Mouse (Mus musculus): ENCODE measurements around the gene Slc38a11. TPM values are rescaled to one million over a fixed set of nuclear protein-coding genes. Genes with fewer than 3 reads are reported as not detected.

Gene Slc38a11
- 0.25 TPM in 1 of 2 replicates, not detected in the other for polyA plus RNA-seq (2015; fragmentation: Nextera tagmentation; extraction: Ambion mirVana)

DNA sequence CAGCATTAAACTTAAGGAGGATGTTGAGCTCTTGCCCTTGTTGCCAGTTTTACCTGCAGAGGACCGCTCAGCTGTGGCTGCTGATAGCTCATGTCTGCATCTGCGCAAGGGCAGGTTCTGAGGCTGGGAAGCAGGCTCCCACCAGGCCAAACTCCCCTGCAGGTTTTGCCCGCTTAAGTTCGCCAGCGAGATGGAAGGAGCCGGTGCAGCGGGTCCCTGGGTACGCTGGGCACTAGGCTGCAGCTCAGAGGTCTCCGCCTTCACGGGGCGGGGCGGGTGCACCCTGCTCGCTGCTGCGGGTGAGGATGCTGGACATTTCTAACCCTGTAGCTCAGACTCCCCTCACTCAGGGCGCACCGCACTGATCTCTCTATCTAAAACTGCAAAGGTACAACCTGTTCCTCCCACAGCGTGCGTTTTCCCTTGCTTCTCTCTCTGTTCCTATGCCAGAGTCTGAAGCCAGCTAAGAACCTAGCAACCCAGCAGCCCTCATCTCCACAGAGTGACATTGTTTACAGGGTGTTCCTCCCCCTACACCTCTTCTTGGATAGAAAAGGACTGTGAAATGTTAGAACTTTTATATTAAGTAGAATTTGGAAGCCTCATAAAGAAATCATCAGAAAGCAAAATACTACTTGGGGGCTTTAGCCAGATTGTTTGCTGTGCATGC, at the start of gene Slc38a11:
TSS of gene Slc38a11 (minus strand) at position 207 of the 670 bp plus-strand sequence.
- H3K9ac ChIP-seq (ENCODE audit: low read length), result no peak within 1 kb of the TSS; the same call in 1 of the 2 replicates
- H3K4me2 ChIP-seq (ENCODE audit: low read depth, low read length), result peak within 1 kb of the TSS; percentile 19; the same call in 1 of the 2 replicates
- H3K36me3 ChIP-seq (ENCODE audit: control insufficient read depth, insufficient read depth, low read length), result no peaks in the 10 kb centered on the region

DNA sequence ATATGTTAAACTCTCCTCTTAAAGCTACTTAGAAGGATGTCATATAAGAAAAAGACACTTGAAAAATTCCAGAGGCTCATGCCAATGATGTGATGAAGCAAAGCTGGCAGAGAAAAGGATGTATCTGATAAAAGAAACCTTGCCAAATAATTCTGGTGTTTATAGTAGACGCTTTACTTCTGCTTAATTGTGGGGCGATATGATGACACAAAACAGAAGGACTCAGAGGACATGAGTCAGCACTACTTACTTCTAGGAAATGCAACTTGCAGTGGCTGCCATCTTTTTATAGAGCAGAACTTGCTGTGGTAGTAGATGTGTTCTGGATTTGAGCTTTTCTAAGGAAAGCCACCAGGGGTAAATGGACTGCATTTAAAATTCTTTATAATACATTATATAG, 43.3 kb upstream of the Slc38a11 start:
- no peak overlapping the region for H3K9ac ChIP-seq (ENCODE audit: low read length)
- H3K4me3 ChIP-seq (ENCODE audit: low read length), result no peak overlapping the region
- no peaks in the 10 kb centered on the region for H3K9me3 ChIP-seq (ENCODE audit: control insufficient read depth, low read length)
- H3K27me3 ChIP-seq (ENCODE audit: control insufficient read depth, insufficient read depth, low read depth, low read length), result no peaks in the 10 kb centered on the region
- H3K4me1 ChIP-seq (replicated peaks; ENCODE audit: control insufficient read depth, insufficient read depth, low read length), result no peaks in the 10 kb centered on the region
- no peaks in the 10 kb centered on the region for H3K36me3 ChIP-seq (ENCODE audit: control insufficient read depth, insufficient read depth, low read length)
- H3K4me2 ChIP-seq (ENCODE audit: low read depth, low read length), result no peak overlapping the region
- ATAC-seq (ENCODE audit: low read depth), result peak; percentile 78
- no peak overlapping the region for H3K27ac ChIP-seq (ENCODE audit: low read length)
- 33% methylated on average over 2 of the region's 2 CpGs for WGBS

More for the DNA sequence above, at the start of gene Slc38a11:
- WGBS, result 3% methylated on average over 18 of the region's 18 CpGs
- Histone ChIP-seq H3K27me3 (ENCODE audit: control insufficient read depth, insufficient read depth, low read depth, low read length) (no peaks in the 10 kb centered on the region; the same call in 1 of the 2 replicates), H3K9me3 (ENCODE audit: control insufficient read depth, low read length) (no peaks in the 10 kb centered on the region), H3K27ac (ENCODE audit: low read length) (no peak within 1 kb of the TSS), H3K4me3 (ENCODE audit: low read length) (peak within 1 kb of the TSS; percentile 6; the same call in 1 of the 2 replicates), H3K4me1 (replicated peaks; ENCODE audit: control insufficient read depth, insufficient read depth, low read length) (peaks cover 4% of the 10 kb centered on the region; the same call in 1 of the 2 replicates)
- peak; percentile 56; the same call in 1 of the 2 replicates for ATAC-seq (ENCODE audit: low read depth)

DNA sequence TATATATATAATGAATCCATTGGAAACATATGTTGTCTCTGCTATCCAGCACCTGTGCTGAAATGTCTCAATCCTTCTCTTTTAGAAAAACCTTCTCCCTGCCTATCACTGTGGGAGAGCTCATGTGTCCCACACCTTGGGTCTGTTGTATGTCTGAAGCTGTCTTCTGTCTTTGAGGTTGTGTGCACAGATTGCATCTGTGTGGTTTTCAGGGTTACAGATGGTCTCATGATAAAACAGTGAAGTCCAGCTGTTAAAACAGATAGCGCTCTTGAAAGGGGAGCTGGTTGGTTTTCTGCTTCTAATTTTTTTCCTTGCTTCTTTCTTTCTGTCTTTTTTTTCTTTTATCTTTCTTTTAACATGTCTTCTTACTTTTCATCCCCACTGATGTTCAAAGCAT, 41.6 kb upstream of the Slc38a11 start:
- Histone ChIP-seq H3K36me3 (ENCODE audit: control insufficient read depth, insufficient read depth, low read length) (no peaks in the 10 kb centered on the region), H3K4me3 (ENCODE audit: low read length) (no peak overlapping the region), H3K27ac (ENCODE audit: low read length) (no peak overlapping the region), H3K4me2 (ENCODE audit: low read depth, low read length) (no peak overlapping the region), H3K9me3 (ENCODE audit: control insufficient read depth, low read length) (no peaks in the 10 kb centered on the region), H3K27me3 (ENCODE audit: control insufficient read depth, insufficient read depth, low read depth, low read length) (no peaks in the 10 kb centered on the region), H3K9ac (ENCODE audit: low read length) (no peak overlapping the region), H3K4me1 (replicated peaks; ENCODE audit: control insufficient read depth, insufficient read depth, low read length) (no peaks in the 10 kb centered on the region)
- no peak for ATAC-seq (ENCODE audit: low read depth)
- 87% methylated on average over 1 of the region's 1 CpGs for WGBS

DNA sequence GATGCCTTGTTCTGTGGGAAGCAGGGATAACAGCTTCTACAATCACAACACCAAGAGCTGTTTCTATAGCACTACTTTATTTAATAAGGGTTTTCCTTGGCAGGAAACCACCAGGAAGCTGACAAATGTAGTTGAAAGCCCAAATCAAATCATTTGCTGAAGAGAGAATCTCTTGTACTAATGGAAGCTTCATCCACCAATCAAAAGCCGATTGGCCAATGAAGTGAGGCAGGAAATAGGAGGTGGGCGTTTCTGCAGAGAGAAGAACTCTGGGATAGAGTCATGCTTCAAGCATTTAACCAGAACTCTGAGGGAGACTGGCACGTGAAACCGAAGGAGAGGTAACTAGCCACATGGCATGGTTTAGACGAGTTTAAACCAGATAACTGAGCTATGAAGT, 38.2 kb upstream of the Slc38a11 start:
- Histone ChIP-seq H3K4me1 (replicated peaks; ENCODE audit: control insufficient read depth, insufficient read depth, low read length) (no peaks in the 10 kb centered on the region), H3K27me3 (ENCODE audit: control insufficient read depth, insufficient read depth, low read depth, low read length) (no peaks in the 10 kb centered on the region), H3K9ac (ENCODE audit: low read length) (no peak overlapping the region), H3K4me3 (ENCODE audit: low read length) (no peak overlapping the region), H3K27ac (ENCODE audit: low read length) (no peak overlapping the region), H3K36me3 (ENCODE audit: control insufficient read depth, insufficient read depth, low read length) (no peaks in the 10 kb centered on the region), H3K9me3 (ENCODE audit: control insufficient read depth, low read length) (no peaks in the 10 kb centered on the region), H3K4me2 (ENCODE audit: low read depth, low read length) (no peak overlapping the region)
- no peak for ATAC-seq (ENCODE audit: low read depth)
- WGBS, result 77% methylated on average over 5 of the region's 5 CpGs

DNA sequence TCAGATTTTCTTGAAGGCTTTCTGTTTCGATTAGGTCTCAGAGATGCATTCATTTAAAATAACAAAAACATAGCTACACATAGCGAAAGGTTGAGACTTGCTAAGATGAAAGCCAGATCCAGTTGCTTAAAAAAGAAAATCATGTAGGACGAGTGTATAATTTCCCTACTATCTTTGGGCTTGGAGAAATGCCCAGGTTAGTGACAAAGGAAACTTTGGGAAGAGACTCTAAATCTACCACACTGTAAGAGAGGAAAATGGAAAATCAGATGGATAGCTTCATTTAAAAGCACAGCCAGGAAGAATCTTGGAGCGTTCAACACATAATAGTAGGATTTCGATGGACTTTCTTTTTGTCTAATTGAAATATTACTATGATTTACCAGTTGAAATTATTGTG, 36.1 kb upstream of the Slc38a11 start:
- WGBS, result 73% methylated on average over 5 of the region's 5 CpGs
- H3K4me2 ChIP-seq (ENCODE audit: low read depth, low read length), result no peak overlapping the region
- ATAC-seq (ENCODE audit: low read depth), result no peak

DNA sequence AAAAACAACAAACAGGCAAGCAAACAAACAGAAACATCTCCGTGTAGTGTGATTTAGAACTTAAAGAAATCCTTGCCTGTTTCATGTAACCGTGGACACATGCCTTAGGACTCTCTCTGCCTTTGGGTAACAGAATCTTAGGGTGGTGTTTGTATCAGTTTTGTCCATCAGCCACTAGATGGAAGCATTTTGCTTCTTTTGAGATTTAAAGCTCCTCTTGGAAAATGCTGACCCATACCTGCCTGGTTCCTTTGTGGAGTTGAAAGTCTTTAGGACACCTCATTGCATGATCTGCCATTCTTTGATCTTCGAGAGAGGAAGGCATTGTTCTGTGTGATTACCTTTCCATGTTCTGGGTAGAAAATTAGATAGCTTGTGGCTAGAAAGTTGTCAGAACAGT, 32.3 kb upstream of the Slc38a11 start:
- H3K9me3 ChIP-seq (ENCODE audit: control insufficient read depth, low read length), result no peaks in the 10 kb centered on the region
- H3K27me3 ChIP-seq (ENCODE audit: control insufficient read depth, insufficient read depth, low read depth, low read length), result no peaks in the 10 kb centered on the region
- 15% methylated on average over 3 of the region's 3 CpGs for WGBS
- H3K4me1 ChIP-seq (replicated peaks; ENCODE audit: control insufficient read depth, insufficient read depth, low read length), result no peaks in the 10 kb centered on the region
- no peak overlapping the region for H3K4me3 ChIP-seq (ENCODE audit: low read length)
- H3K9ac ChIP-seq (ENCODE audit: low read length), result no peak overlapping the region
- no peak for ATAC-seq (ENCODE audit: low read depth)
- H3K27ac ChIP-seq (ENCODE audit: low read length), result no peak overlapping the region
- no peak overlapping the region for H3K4me2 ChIP-seq (ENCODE audit: low read depth, low read length)
- H3K36me3 ChIP-seq (ENCODE audit: control insufficient read depth, insufficient read depth, low read length), result no peaks in the 10 kb centered on the region

More for the DNA sequence above, 36.1 kb upstream of the Slc38a11 start:
- H3K27ac ChIP-seq (ENCODE audit: low read length), result no peak overlapping the region
- no peaks in the 10 kb centered on the region for H3K4me1 ChIP-seq (replicated peaks; ENCODE audit: control insufficient read depth, insufficient read depth, low read length)
- no peak overlapping the region for H3K9ac ChIP-seq (ENCODE audit: low read length)
- no peaks in the 10 kb centered on the region for H3K27me3 ChIP-seq (ENCODE audit: control insufficient read depth, insufficient read depth, low read depth, low read length)
- no peaks in the 10 kb centered on the region for H3K36me3 ChIP-seq (ENCODE audit: control insufficient read depth, insufficient read depth, low read length)
- no peaks in the 10 kb centered on the region for H3K9me3 ChIP-seq (ENCODE audit: control insufficient read depth, low read length)
- H3K4me3 ChIP-seq (ENCODE audit: low read length), result no peak overlapping the region

DNA sequence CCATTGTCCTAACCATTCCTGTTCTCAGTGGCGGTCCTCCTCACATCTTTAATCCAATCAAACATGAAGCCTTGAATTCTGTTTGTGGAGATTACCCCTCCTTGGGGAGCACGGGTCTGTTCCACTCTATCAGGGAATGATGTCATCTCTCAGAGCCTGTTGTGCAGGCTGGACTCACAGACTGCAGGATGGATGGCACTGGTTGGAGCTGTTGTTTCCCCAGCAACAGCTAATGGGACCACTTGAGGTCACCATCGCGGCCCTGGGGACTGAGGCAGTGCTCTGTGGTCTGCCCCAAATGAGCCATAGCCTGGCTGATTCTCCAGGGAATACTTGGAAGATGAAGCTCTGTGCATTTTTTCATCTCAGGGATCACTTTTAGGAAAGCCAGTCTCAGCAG, 29.2 kb upstream of the Slc38a11 start:
- Histone ChIP-seq H3K4me2 (ENCODE audit: low read depth, low read length) (no peak overlapping the region), H3K9ac (ENCODE audit: low read length) (no peak overlapping the region), H3K9me3 (ENCODE audit: control insufficient read depth, low read length) (no peaks in the 10 kb centered on the region), H3K4me1 (replicated peaks; ENCODE audit: control insufficient read depth, insufficient read depth, low read length) (no peaks in the 10 kb centered on the region), H3K4me3 (ENCODE audit: low read length) (no peak overlapping the region), H3K27ac (ENCODE audit: low read length) (no peak overlapping the region), H3K36me3 (ENCODE audit: control insufficient read depth, insufficient read depth, low read length) (no peaks in the 10 kb centered on the region), H3K27me3 (ENCODE audit: control insufficient read depth, insufficient read depth, low read depth, low read length) (no peaks in the 10 kb centered on the region)
- 55% methylated on average over 4 of the region's 4 CpGs for WGBS
- ATAC-seq (ENCODE audit: low read depth), result no peak

DNA sequence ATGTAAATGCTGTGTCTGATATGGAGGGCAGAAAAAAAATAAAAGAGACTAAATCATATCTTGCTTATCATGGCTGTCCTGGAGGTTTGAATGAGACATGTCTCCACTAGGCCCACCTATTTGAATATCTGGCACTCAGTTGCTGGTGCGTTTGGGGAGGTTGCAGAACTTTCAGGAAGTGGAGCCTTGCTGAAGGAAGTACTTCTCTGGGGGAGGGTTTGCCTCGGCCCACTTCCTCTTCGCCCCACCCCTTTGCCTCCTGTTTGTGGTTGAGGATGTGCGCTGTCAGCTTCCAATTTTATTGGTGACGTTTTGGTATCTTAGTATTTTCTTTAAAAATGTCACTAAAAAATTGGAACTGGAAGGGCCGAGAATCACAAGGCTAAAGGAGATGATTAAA, 27.5 kb upstream of the Slc38a11 start:
- ATAC-seq (ENCODE audit: low read depth), result no peak
- Histone ChIP-seq H3K4me3 (ENCODE audit: low read length) (no peak overlapping the region), H3K4me1 (replicated peaks; ENCODE audit: control insufficient read depth, insufficient read depth, low read length) (no peaks in the 10 kb centered on the region), H3K27me3 (ENCODE audit: control insufficient read depth, insufficient read depth, low read depth, low read length) (no peaks in the 10 kb centered on the region), H3K36me3 (ENCODE audit: control insufficient read depth, insufficient read depth, low read length) (no peaks in the 10 kb centered on the region), H3K9ac (ENCODE audit: low read length) (no peak overlapping the region), H3K4me2 (ENCODE audit: low read depth, low read length) (no peak overlapping the region), H3K9me3 (ENCODE audit: control insufficient read depth, low read length) (no peaks in the 10 kb centered on the region), H3K27ac (ENCODE audit: low read length) (no peak overlapping the region)
- WGBS, result 66% methylated on average over 6 of the region's 6 CpGs

DNA sequence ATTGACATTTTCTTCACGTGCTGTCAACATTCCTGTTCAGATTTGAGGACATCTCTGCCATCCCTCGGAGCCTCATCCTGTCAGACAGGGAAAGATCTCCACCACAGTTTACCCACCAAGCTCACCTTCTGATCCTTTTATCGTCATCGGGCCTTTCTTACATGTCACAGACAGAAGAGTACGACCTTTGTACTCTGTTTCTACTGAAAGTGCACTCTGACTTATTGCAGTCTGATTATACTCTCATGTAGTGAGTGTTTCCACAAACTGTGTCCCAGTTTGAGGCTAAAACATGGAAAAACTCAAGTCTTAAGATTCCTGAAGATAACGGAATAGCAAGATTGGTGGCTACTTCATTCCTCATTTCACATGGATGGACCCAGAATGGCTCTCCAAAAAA, 21.0 kb upstream of the Slc38a11 start:
- 61% methylated on average over 6 of the region's 6 CpGs for WGBS
- H3K4me3 ChIP-seq (ENCODE audit: low read length), result no peak overlapping the region
- ATAC-seq (ENCODE audit: low read depth), result no peak
- no peak overlapping the region for H3K27ac ChIP-seq (ENCODE audit: low read length)
- peaks cover 6% of the 10 kb centered on the region for H3K4me1 ChIP-seq (replicated peaks; ENCODE audit: control insufficient read depth, insufficient read depth, low read length)
- no peaks in the 10 kb centered on the region for H3K9me3 ChIP-seq (ENCODE audit: control insufficient read depth, low read length)
- no peaks in the 10 kb centered on the region for H3K27me3 ChIP-seq (ENCODE audit: control insufficient read depth, insufficient read depth, low read depth, low read length)
- no peak overlapping the region for H3K9ac ChIP-seq (ENCODE audit: low read length)
- no peak overlapping the region for H3K4me2 ChIP-seq (ENCODE audit: low read depth, low read length)
- H3K36me3 ChIP-seq (ENCODE audit: control insufficient read depth, insufficient read depth, low read length), result no peaks in the 10 kb centered on the region

Measured in lung, embryonic 16.5 days (tissue).